Mouse (Mus musculus) brain, embryonic 18.5 days (tissue): ENCODE measurements at regions not wholly inside any gene's neighbourhood (a gene's known extent, or its start where the extent isn't known, plus 50 kb on each side); places are given as distances from the start of the nearest gene placed in this dataset.

ENCODE experiments used
- DNase-seq: peaks from one replicate; pipeline ENCODE4 v3.0.0-alpha.2; 2012; ENCODE audit warnings: low read depth, low spot score

DNA sequence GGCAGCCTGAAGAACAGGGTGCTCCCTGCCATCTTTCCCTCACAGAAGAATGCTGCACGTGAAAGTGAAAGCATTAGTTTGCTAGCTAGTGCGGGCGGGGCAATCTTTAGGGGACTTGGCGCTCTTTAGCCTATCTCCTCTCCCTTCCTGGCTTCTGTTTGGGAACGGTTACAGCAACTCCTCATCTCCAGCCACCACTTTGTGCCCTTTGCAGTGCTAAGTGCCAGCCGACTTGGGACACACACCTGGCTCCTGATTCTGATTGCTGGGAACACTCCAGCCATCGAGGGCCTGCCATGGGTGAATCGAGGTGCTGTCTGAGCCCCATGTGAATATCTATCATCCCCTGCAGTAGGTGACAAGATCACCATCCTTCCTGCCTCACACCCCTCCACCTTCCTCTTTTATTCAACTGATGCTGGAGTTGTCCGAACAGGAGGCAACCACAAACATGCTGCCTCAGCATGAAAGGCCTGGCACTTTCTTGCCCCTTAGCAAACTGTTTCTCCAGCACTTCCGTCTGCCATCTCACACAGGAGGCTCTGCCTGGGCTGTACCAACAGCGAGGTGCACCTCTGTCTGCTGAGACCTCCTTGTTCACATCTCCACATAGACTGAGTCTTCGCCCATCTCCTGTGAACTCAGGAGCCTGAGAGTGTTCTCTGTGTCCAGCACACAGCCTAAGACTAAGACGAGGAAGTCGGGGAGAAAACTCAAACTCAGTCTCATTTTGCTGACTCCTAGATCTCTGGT, 66.2 kb upstream of the Glrp1 start:
- DNase-seq: no peak

DNA sequence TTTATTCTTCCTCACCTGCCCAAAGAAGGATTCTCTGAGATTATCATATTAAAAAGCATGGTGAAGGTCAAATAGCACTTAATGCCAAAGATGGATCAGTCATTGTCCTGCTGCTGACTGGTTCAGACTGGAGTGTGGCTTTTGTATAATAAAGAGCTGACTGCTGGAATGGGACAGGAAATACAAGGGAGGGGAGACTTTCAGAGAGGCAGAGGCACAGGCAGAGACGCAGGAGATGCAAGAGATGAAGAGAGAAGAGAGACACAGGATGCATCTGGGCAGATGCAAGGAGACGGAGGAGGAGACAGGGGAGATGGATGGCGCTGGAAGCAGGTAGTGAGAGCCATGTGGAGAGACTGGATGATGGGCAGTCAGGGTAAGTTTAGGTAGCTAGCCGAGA, 65.4 kb upstream of the Glrp1 start:
- no peak for DNase-seq

DNA sequence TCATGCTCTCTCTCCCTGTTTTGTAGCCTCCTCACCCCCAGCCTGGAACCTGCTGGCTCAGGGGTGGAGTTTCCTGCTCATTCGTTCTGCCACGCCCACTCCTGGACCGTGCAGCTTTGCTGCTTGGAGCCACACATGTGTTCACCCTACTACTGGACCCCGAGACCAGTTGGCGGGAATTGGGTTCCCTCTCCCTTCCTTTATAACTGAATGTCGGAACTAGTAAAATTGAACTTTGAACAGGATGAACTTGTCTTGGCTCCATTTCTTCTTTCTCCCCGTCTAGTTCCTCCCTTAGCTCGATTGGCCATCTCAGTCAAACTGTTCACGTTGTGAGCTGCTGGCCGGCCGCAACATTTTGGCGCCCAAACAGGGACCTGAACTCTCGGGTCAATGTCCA, 62.3 kb upstream of the Glrp1 start:
- no peak for DNase-seq

DNA sequence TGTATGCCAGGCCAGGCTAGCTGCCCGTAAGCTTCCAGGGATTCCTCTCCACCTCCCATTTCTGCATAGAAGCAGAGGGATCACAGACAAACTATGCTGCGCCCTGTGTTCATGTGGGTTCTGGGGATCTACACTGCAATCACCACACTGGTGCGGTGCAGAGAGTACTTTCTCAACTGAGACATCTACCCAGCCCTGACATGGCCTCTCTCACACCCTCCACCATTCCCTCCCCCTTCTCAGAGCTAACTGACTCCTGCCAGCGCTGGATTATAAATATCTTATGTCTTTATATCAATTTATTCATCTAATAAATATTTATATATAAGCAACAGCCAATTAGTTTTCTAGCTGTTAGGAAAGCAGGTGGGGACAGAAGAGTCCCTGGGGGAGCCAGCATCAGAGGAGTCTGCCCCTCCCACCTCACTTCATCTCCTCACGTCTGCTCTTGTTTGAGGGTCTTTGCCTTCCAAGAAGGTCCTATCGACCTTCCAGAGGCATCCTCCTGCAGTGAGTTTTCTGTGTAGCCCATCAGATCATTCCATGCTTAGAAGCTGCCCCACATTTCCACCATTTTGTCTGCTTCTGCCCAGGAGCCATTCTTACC, 58.7 kb upstream of the Glrp1 start:
- DNase-seq: no peak

DNA sequence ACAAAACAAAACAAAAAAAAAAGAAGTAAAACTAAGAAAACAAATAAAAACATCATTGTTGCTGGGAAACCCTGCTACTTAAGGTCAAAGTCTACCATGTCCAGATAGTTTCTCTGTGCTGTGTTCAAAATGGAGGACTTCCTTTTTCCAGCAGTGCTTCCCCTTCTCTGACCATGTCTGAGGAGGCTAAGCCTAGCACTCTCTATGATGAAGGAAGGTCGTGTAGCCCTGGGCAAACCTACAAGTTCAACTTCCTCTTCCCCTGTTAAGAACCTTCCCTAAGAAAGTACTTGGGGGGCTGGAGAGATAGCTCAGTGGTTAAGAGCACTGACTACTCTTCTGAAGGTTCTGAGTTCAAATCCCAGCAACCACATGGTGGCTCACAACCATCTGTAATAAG, 57.3 kb upstream of the Glrp1 start:
- no peak for DNase-seq

DNA sequence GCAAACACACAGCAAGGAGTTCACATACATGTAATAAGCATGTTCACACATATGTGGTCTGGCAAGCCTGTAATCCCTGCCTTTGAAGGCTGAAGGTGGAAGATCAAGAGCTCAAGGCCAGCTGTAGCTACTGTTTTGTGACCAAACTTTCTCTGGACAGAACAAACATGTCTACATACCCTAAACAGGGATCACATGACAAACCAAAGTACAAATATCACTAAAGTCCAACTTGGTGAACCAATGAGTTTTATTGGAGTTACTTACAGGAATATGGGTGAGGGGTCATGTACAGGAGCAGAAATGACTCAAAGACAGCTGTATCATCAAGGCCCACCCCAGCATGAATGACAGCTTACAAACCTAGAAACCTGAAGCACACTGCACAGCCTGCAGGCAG, 56.6 kb upstream of the Glrp1 start:
- DNase-seq: no peak

DNA sequence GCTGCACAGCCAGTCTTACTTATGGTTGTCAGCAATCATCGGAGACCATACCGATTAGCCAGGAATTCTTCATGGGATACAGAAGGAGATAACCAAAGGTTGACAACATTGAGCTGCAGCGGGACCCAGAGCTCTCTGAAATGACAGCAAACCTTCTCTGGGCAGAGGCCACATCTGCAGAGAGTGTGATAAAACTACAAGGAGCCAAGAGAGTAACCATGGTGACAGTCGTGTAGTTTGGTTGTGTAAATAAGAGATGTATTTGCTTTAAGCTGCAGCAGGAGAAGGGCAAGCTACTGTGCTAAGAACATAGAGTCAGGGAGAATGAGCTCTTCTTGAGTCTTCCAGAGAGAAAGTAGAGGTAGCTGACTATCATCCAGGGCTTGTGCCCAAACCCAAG, 55.0 kb upstream of the Glrp1 start:
- DNase-seq: no peak

DNA sequence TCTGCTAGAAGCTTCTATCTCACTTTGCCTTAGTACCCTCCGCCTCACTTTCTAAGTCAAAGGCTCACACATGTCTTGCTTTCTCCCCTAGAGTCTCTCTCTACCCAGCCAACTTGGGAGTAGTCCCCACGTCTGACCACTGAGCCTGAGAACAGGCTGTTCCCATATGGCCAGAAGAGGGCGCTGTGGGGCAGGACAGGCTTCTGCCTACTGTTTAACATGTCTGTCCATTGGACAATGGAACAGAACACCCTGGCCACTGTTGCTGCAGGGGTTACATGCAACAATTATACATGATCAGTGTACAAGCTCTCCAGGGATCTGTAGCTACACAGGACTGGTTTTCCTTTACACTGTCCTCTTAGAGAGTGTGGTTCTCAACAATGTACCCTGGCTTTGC, 52.5 kb upstream of the Glrp1 start:
- no peak for DNase-seq

DNA sequence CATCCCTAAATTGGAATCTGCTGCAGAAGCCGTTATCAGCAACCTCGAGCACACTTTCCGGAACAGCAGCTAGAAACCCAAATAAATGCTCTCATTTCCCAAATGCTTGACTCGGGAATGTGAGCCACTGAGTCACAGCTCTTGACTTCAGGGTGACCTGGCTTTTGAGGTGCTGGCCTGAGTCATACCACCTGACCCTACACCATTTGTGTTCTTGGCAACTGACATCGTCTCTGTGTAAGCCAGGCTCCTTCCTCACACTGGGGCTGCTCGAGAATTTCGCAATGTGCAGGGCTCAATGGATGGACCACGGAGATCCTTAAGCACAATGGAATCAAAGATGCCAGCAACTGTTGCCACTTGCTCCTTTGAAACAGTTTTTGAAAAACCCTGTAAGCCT, 50.9 kb upstream of the Glrp1 start:
- no peak for DNase-seq
